Mouse (Mus musculus) testis, postnatal 14 days (tissue): ENCODE measurements around the gene Apom.
"Not testable (repeated sequence)": the region's sequence is repeated elsewhere in the genome, so short reads cannot be mapped to it uniquely, and the experiment has no call there.

Experiments used
- DNase-seq: peaks from one replicate; pipeline ENCODE4 v3.0.0; 2021; ENCODE audit warnings: low spot score

Apom gene

DNA sequence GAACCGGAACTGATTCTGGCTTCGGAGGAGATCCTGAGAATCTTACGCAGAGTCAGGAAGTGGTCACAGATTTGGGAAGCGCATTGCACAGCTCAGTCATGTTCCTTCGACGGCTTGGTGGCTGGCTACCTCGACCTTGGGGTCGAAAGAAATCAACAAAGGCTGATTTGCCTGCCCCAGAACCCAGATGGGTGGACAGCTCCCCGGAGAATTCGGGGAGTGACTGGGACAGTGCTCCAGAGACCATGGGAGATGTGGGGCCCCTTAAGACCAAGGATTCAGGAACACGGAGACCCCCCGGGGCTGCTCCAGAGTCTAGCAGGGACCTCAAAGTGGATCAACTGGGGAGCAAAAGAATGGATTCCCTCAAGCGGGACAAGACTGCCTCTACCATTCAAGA lies 4.8 kb downstream of the Apom start:
- no peak for DNase-seq

DNA sequence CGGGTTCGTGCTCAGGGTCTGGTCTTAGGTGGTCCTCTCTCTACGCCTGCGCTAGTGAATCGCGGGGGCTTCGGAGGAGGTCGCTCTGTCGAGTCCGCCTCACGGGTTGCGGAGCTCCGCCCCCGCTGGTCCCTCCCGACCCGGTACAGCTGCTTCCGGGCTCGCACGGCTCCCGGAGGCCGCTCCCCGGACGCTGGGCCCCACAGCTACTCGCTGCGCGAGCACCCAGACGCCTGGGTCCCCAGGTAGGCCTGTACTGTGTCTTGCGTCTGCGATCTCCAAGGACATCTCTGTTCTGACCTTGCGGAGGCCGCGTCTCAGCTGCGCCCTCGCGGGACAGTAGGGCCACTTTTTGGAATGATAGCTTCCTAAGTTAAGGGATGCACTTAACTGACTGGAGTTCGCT lies 5.6 kb downstream of the Apom start, which contains the start of gene D17H6S53E:
Gene D17H6S53E (plus strand): TSS at position 168 of the 406 bp plus-strand sequence.
- peak; percentile 76 for DNase-seq

GRCm38 (mm10) chr17:35125578-35125977 lies 6.3 kb downstream of the Apom start:
- DNase-seq = no peak

DNA sequence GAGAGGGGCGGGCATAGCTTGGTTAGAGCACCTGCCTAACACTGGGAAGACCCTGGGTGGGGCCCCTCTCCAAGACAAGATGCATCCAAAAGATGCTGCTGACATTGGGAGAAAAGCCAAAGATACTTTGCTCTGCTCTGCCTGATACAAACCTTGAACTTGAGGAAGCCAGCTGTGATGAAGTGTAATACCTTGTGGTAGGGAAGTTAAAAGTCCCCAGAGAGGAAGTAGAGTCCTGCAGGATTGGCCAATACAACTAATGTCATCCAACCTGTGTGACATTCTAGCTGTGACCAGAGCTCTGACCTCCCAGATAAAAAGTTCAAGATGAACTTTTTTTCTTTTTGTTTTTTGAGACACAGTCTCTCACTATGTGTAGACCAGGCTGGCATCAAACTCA lies 6.8 kb downstream of the Apom start:
- no peak for DNase-seq

DNA sequence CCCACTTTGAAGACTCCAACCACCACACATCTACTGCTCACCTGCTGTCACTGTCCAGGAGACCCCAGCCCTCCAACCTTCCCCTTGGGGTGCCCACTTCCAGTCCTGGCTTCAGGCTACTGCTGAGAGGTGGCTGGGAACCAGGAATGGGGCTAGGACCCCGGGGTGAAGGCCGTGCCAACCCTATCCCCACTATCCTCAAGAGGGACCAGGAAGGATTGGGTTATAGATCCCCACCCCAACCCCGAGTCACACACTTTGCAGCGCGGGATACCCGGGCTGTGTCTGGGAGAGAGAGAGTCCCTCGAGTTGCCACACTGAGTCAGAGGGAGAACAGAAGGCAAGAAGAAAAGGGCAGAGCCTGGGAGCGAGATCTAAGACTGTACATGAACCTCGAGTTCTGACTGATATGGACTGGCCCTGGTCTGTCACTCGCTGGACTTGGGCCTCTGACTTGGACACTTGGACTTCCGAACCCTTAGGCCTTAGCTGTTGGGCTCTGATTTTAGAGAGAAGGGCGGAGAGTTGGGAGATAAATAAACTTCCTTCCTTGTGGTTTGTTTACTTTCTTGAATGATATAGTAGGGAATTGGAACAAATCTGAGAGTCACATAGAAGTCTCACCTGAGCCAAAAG lies 7.5 kb downstream of the Apom start:
- not testable (repeated sequence) for DNase-seq

DNA sequence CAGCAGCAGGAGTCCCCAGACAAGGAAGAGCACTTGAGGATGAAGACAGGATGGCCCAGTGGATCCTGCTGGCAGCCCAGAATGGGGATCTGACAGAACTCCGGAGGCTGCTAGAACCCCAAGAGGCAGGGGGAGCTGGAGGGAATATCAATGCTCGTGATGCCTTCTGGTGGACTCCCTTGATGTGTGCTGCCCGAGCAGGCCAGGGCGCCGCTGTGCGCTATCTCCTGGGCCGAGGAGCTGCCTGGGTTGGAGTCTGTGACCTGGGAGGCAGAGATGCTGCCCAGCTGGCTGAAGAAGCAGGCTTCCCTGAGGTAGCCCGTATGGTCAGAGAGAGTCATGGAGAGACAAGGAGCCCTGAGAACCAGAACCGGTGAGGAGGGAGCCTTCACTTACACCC lies 8.6 kb downstream of the Apom start:
- DNase-seq = not testable (repeated sequence)

DNA sequence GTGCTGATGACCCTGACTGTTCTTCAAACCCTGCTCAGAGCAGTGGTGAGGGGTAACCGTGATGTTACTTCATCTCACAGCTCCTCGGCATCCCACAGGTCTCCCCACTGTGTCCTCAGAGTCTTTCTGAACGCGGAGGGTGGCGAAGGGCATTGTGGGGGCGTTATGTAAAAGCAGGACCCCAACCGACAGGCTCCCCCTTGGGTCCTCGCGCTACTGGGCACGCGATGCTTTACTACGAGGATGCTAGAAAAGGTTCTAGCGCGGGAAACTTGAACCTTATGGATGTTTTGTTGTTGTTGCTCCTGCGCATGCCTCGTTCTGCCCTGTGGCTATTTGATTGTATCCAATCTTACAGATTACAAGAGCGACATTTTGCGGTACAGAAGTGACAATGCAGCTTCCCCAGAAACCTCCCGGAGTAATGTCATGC lies 10.0 kb downstream of the Apom start, which contains the start of gene Csnk2b:
Gene Csnk2b (minus strand): TSS at position 183 of the 433 bp plus-strand sequence.
- DNase-seq = peak; percentile 61

GRCm38 (mm10) chr17:35121143-35121799 lies 10.6 kb downstream of the Apom start, which contains the start of gene Gpank1:
Gpank1 (plus strand) TSS chr17:35121455.
- peak; percentile 99 for DNase-seq

GRCm38 (mm10) chr17:35120745-35121142 lies 11.1 kb downstream of the Apom start:
- DNase-seq = peak; percentile 66

DNA sequence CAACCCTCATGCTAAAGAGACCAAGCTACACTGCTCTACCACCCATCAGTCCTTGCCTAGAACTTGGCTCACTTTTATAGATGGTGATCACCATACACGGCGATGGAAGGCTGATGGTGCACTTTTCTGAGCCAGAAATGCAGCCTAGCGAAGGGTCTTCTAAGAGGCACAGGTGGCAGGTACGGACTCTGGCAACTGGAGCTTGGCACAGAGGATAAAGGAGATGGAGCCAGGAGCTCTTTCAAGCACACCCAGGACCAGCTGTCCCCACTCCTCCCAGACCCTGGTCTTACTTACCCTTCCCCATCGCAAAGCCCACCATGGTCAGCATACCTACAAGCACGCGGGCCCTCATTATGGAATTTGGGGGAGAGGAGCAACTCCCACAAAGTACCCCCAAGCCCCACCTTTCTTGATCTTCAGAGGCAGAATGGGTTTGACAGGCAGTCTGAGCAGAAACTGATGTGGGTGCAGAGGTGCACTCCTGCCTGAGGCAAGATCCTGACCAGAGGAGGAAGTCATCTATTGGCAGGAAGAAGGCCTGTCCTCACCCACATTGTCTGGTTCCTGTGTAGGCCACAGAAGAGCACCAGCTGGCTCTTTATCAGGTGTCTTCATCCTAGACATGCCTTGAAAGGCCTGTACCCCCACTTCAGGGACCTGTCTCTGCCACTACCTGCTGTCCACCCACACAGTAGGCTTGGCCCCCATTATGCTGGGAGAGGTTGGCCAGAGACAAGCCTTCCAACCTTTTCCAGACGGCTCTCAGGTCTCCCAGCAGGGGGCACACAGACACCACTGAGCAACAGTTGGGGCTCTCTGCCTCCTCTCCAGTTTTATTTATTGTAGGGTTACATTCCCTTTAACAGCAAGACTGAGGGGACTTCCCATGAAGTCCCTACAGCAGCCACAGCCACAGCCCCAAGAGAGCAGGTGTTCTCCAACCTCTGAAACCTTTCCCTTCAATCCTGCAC lies 16.5 kb downstream of the Apom start, which contains the start of gene Ly6g5b:
Gene Ly6g5b (minus strand): TSS at position 383 of the 974 bp plus-strand sequence.
- no peak for DNase-seq

- no peak for DNase-seq
Observed at GRCm38 (mm10) chr17:35111774-35112173, 20.1 kb downstream of the Apom start.

GRCm38 (mm10) chr17:35108097-35108496 lies 23.8 kb downstream of the Apom start, which contains the start of gene Ly6g5c:
Ly6g5c (plus strand) TSS chr17:35108279.
- no peak for DNase-seq

DNA sequence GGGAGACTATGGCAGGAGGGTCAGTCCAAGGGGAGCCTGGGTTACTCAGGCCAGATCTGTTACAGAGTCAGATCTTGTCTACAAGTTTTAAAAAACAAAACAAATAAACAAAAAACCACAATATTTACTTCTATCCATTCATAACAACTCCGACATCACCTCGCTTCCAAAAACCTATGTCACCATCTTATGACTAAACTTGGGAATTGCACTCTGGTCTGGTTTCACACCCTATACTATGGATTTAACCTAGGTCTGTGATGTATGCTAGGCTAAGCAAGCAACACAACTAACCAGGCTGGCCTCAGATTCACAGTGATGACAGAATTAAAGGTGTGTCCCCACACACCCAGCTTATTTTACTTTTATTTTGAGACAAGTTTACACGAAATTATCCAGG lies 25.3 kb downstream of the Apom start:
- DNase-seq = no peak

- no peak for DNase-seq
Observed at GRCm38 (mm10) chr17:35105740-35106389, 26.0 kb downstream of the Apom start.

DNA sequence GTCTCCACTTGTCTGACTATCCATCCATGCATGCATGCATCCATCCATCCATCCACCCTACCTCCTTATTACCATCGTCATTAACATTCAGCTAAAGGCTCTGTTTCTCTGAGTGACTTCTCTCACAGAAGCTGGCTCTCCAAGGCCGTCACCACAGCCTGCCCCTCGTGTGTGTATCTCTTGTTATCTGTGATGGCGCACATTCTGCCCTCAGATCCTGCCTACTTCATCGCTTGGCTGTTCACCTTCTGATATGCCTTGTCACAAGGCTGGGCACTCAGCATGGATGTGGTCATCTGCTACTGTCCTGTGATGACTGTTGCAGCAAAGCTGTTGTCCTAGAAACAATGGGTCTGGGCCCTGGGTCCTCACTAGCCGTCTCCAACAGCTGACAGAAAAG lies 27.1 kb downstream of the Apom start:
- DNase-seq = no peak

DNA sequence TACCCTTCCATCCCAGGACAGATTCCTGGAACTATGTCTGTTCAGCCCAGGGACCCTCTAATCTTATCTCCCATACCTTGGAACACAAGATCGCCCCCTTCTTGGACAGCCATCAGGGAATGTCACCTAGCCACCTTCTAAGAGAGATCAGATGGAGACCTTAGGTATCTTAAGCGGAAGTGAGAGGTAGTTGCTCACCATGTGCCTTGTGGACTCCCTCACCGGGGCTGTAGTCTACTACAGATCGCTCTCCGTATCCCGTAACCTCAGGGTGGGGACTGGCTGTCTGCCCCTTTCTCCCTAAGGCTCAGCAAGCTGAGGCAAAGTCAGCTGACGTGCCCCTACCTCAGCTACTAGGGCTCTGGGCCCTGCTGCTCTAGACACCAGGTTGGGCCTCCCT lies 27.8 kb downstream of the Apom start:
- no peak for DNase-seq

GRCm38 (mm10) chr17:35103221-35103690 lies 28.6 kb downstream of the Apom start:
- no peak for DNase-seq

DNA sequence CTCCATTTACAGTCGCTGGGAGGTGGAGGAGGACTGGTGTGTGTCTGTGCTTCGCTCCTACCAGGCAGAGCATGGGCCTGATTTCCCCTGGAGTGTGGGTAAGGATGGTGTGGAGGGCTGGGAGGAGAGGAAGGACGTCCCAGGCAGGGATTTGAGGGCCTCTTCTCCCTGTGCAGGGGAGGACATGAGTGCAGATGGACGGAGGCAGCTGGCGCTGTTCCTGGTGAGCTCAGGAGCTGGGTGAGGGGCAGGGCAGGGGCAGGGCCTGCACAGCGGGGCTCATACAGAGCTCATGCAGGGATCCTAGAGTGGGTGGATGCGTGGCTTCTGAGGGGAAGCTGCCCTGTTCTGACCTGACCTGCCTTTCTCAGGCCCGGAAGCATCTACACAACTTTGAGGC lies 29.6 kb downstream of the Apom start:
- no peak for DNase-seq

DNA sequence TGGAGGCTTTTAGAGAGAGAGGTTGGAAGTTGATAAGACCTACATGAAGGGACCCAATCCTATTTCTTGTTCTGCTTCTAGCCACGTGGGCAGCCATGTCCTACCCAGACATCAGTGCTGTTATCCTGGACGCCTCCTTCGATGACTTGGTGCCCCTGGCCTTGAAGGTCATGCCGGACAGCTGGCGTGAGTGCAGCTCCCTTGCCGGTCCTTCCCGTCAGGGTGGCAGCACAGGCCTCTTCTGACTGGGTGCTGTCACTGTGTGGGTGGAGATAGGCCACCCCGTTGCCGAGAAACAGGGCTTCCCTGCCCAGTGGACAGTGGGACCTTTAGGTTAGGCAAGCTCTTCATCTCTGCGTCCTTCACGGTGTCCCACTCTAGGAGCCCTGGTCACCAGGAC lies 30.7 kb downstream of the Apom start:
- no peak for DNase-seq

DNA sequence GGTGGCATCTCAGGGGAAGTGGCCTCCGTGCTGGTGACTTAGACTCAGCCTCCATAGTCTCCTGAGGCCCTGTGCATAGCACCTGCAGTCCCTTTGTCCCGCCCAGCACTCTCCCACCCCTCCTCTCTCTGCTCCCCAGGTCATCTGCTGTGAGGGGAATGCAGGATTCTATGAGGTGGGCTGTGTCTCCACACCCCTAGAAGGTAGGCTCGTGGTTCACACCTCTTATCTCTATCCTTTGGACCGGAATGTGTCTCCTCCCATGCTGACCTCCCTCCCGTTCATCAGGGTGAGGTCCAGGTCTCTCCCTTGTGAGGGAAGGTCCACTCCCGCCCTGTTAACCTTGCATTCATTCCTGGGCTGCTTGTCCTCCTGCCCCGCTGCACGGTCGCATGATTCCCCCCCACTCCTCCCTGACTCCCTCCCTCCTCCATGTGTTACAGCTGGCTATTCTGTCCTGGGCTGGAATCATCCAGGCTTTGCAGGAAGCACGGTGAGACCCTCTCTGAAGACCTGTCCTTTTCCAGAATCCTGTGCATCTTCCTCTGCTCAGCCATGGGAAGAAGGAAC lies 31.6 kb downstream of the Apom start:
- no peak for DNase-seq

DNA sequence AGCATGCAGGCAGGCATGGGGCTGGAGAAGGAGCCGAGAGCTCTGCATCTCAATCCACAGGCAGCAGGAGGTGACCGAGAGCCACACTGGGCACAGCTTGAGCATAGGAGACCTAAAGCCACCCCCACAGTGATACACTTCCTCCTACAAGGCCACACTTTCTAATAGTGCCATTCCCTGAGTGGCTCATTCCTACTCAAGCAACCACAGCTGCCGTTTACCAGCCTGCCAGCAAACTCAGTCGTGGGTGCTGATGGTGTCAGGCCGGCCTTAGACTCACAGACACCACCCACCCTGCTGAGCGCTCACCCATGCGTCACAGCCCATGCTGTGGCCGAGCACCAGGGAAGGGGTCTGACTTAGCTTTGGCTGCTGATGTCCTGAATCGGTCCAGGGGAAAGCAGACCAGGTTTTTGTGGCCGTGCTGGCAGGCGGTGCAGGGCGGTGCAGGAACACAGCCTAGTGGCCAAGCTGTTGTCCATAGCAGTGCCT lies 34.6 kb downstream of the Apom start:
- no peak for DNase-seq
